Mouse (Mus musculus): Measurements from ENCODE around the gene Dcdc2a. TPM values are rescaled to one million over a fixed set of nuclear protein-coding genes. Genes with fewer than 3 reads are reported as not detected.

Gene Dcdc2a
- total RNA-seq, 1 experiment from 2014 or later: not detected

Other genes starting within 250 kb of the Dcdc2a start
- gene Acot13, start 224.5 kb upstream of the Dcdc2a start, total RNA-seq (2017): 40.9 and 43.1 TPM in 2 replicates
- 70.6 and 71.9 TPM in 2 replicates for gene Tdp2, start 224.3 kb upstream of the Dcdc2a start, total RNA-seq (2017)
- gene D130043K22Rik, start 210.9 kb upstream of the Dcdc2a start, total RNA-seq (2017): not detected in 2 replicates
- 0.58 and 1.3 TPM in 2 replicates for gene Aldh5a1, start 118.3 kb upstream of the Dcdc2a start, total RNA-seq (2017)
- gene Gpld1, start 112.9 kb upstream of the Dcdc2a start, total RNA-seq (2017): 0.46 and 0.49 TPM in 2 replicates
- gene Mrs2, start 35.6 kb upstream of the Dcdc2a start, total RNA-seq (2017): 10.9 and 29.4 TPM in 2 replicates
- not detected in 2 replicates for gene Nrsn1, start 214.5 kb downstream of the Dcdc2a start, total RNA-seq (2017)